28 mouse cellular contexts compared by ENCODE assay signal in genomic region chr12:77143958-77144357, GRCm38 (mm10).
DNase-seq lines count a peak whose midpoint lies in the region; TF ChIP-seq lines count a peak whose summit lies in the region.
"Had no signal": no experiment of that assay in that cellular context is flagged by ENCODE, and none has a peak within 500 bp of the region (broad histone marks: within the 10 kb centered on the region; RNA-seq: fewer than 3 reads in every experiment).

No protein-coding gene starts in this region.

- TF ChIP-seq EP300 in CH12.LX (IDR thresholded peaks at IDR 0.05; ENCODE audit: low read length): no peak

- H3K9me3 ChIP-seq in heart, embryonic 10.5 days: no peaks in the 10 kb centered on the region
- no peaks in the 10 kb centered on the region for H3K9me3 ChIP-seq in CH12.LX (replicated peaks; ENCODE audit: low read length)
- H3K9me3 ChIP-seq: embryonic facial prominence, embryonic 13.5 days; forebrain, embryonic 12.5 days; heart, embryonic 13.5 days; kidney, embryonic 15.5 days; liver, embryonic 12.5 days; midbrain, embryonic 13.5 days; neural tube, embryonic 13.5 days; stomach, embryonic 15.5 days had no signal

- no peak overlapping the region for H3K27ac ChIP-seq in heart, embryonic 10.5 days
- H3K27ac ChIP-seq in CH12.LX (ENCODE audit: insufficient read depth, low read depth): peak overlapping the region; percentile 38
- H3K27ac ChIP-seq: embryonic facial prominence, embryonic 13.5 days; forebrain, embryonic 12.5 days; heart, embryonic 13.5 days; kidney, embryonic 15.5 days; layer of hippocampus, adult 2 months; liver, embryonic 12.5 days; macrophage; midbrain, embryonic 13.5 days; neural tube, embryonic 13.5 days; stomach, embryonic 15.5 days had no signal

- H3K79me2 ChIP-seq in CH12.LX (replicated peaks; ENCODE audit: control insufficient read depth, extremely low read depth, insufficient read depth, poor library complexity, severe bottlenecking): no peaks in the 10 kb centered on the region

- TF ChIP-seq CTCF in CH12.LX (conservative IDR thresholded peaks at IDR 0.05 in 1 of 2, IDR thresholded peaks at IDR 0.05 in 1 of 2; ENCODE audit: low read depth in 2 of 2, low read length in 2 of 2): no peak

- no peak for TF ChIP-seq POLR2A in CH12.LX (IDR thresholded peaks at IDR 0.05; ENCODE audit: low read depth, low read length)

- TF ChIP-seq RAD21 in CH12.LX (IDR thresholded peaks at IDR 0.05; ENCODE audit: low read depth, low read length): no peak

- no peaks in the 10 kb centered on the region for H3K27me3 ChIP-seq in heart, embryonic 10.5 days (ENCODE audit: insufficient read depth, poor library complexity, severe bottlenecking)
- no peaks in the 10 kb centered on the region for H3K27me3 ChIP-seq in CH12.LX (replicated peaks)
- H3K27me3 ChIP-seq: forebrain, embryonic 12.5 days; heart, embryonic 13.5 days; kidney, embryonic 15.5 days; liver, embryonic 12.5 days; midbrain, embryonic 13.5 days; neural tube, embryonic 13.5 days; stomach, embryonic 15.5 days had no signal

- DNase-seq in adrenal gland, postnatal 36 days: peak; percentile 7 to 36
- DNase-seq in adrenal gland, postnatal 4 days (ENCODE audit: low spot score in 2 of 2): no peak
- DNase-seq in heart, embryonic 10.5 days (ENCODE audit: low spot score): peak; percentile 19
- no peak for DNase-seq in heart, postnatal 4 days
- no peak for DNase-seq in CH12.LX (ENCODE audit: extremely low read depth)
- DNase-seq in layer of hippocampus, adult 9-11 months: no peak
- no peak for DNase-seq in cerebellum, adult 8-10 months
- DNase-seq: cerebellum, adult 9-10 months; cerebellum, postnatal 36 days; forebrain, postnatal 0 days; gastrocnemius, postnatal 10 days; heart, postnatal 10 days; kidney, adult 18-20 months; kidney, postnatal 36 days; left cerebral cortex, postnatal 4 days; liver, postnatal 0 days; right cerebral cortex, postnatal 14 days had no signal

- H3K9ac ChIP-seq in CH12.LX (ENCODE audit: insufficient read depth, low read depth): no peak overlapping the region
- H3K9ac ChIP-seq: embryonic facial prominence, embryonic 13.5 days; forebrain, embryonic 12.5 days; forebrain, postnatal 0 days; heart, embryonic 13.5 days; kidney, embryonic 15.5 days; liver, embryonic 12.5 days; liver, postnatal 0 days; midbrain, embryonic 13.5 days; neural tube, embryonic 13.5 days; stomach, embryonic 15.5 days had no signal

- in situ Hi-C loops in CH12.LX (cut with MboI; ENCODE audit: low pct_ligation_motif_present, low pct_unique_long_range_greater_than_20kb, low sequenced_read_pairs): loop anchor here (10.0 kb wide), 1 partner anchor 91 kb away; the partner anchor contains the start of gene Fut8

- H3K4me3 ChIP-seq in heart, embryonic 10.5 days: no peak overlapping the region
- H3K4me3 ChIP-seq in CH12.LX (replicated peaks in 1 of 3; ENCODE audit: low read depth in 2 of 3, low read length in 2 of 3, poor library complexity in 1 of 3): no peak overlapping the region
- H3K4me3 ChIP-seq: embryonic facial prominence, embryonic 13.5 days; erythroblast, embryonic 14.5 days; forebrain, embryonic 12.5 days; heart, embryonic 13.5 days; kidney, embryonic 15.5 days; layer of hippocampus, adult 2 months; liver, embryonic 12.5 days; midbrain, embryonic 13.5 days; neural tube, embryonic 13.5 days; stomach, embryonic 15.5 days had no signal

- H3K4me2 ChIP-seq in CH12.LX (ENCODE audit: insufficient read depth, low read depth, poor library complexity, severe bottlenecking): peak overlapping the region; percentile 31
- H3K4me2 ChIP-seq: embryonic facial prominence, embryonic 13.5 days; forebrain, embryonic 12.5 days; heart, embryonic 13.5 days; kidney, embryonic 15.5 days; midbrain, embryonic 13.5 days; neural tube, embryonic 13.5 days; stomach, embryonic 15.5 days had no signal

- WGBS in heart, embryonic 10.5 days: 67% methylated on average over 3 of the region's 3 CpGs

- H3K36me3 ChIP-seq in heart, embryonic 10.5 days: no peaks in the 10 kb centered on the region
- H3K36me3 ChIP-seq in CH12.LX (replicated peaks in 1 of 2; ENCODE audit: control insufficient read depth in 1 of 2, insufficient read depth in 1 of 2, low read length in 1 of 2): no peaks in the 10 kb centered on the region
- H3K36me3 ChIP-seq: embryonic facial prominence, embryonic 13.5 days; forebrain, embryonic 12.5 days; heart, embryonic 13.5 days; kidney, embryonic 15.5 days; liver, embryonic 12.5 days; midbrain, embryonic 13.5 days; neural tube, embryonic 13.5 days; stomach, embryonic 15.5 days had no signal

- dilution Hi-C loops in CH12.LX (cut with MboI; ENCODE audit: extremely low pct_ligation_motif_present, extremely low pct_unique_long_range_greater_than_20kb, low sequenced_read_pairs): no loop called here

- peaks cover 11% of the 10 kb centered on the region for H3K4me1 ChIP-seq in heart, embryonic 10.5 days
- H3K4me1 ChIP-seq in CH12.LX (ENCODE audit: control insufficient read depth in 1 of 2, insufficient read depth in 2 of 2): peaks cover 32 to 84% of the 10 kb centered on the region in 2 experiments
- H3K4me1 ChIP-seq: embryonic facial prominence, embryonic 13.5 days; forebrain, embryonic 12.5 days; kidney, embryonic 15.5 days; midbrain, embryonic 13.5 days; neural tube, embryonic 13.5 days; stomach, embryonic 15.5 days had no signal

TF ChIP-seq in CH12.LX, 34 proteins besides CTCF, POLR2A, EP300 and RAD21:
- no peak for TF ChIP-seq NRF1 (IDR thresholded peaks at IDR 0.05; ENCODE audit: low read depth, low read length)
- no peak for TF ChIP-seq POLR2AphosphoS2 (IDR thresholded peaks at IDR 0.05; ENCODE audit: low read depth, low read length)
- TF ChIP-seq TCF12 (IDR thresholded peaks at IDR 0.05; ENCODE audit: low read depth, low read length): no peak
- TF ChIP-seq MAZ (IDR thresholded peaks at IDR 0.05; ENCODE audit: low read depth, low read length): no peak
- TF ChIP-seq JUN (IDR thresholded peaks at IDR 0.05; ENCODE audit: insufficient read depth, low read depth, low read length): no peak
- no peak for TF ChIP-seq MEF2A (IDR thresholded peaks at IDR 0.05; ENCODE audit: borderline replicate concordance, low read depth, low read length)
- TF ChIP-seq CHD2 (IDR thresholded peaks at IDR 0.05; ENCODE audit: low read length): no peak
- no peak for TF ChIP-seq E2F4 (IDR thresholded peaks at IDR 0.05; ENCODE audit: insufficient replicate concordance, low read depth, low read length)
- no peak for TF ChIP-seq USF2 (conservative IDR thresholded peaks at IDR 0.05; ENCODE audit: low read depth, low read length)
- TF ChIP-seq CHD1 (IDR thresholded peaks at IDR 0.05; ENCODE audit: low read depth, low read length): no peak
- TF ChIP-seq PAX5 (IDR thresholded peaks at IDR 0.05; ENCODE audit: low read length): no peak
- TF ChIP-seq MYC (IDR thresholded peaks at IDR 0.05; ENCODE audit: low read depth, low read length): no peak
- TF ChIP-seq IRF4 (IDR thresholded peaks at IDR 0.05; ENCODE audit: low read depth, low read length): no peak
- no peak for TF ChIP-seq ELF1 (IDR thresholded peaks at IDR 0.05; ENCODE audit: low read depth, low read length)
TF ChIP-seq in CH12.LX: peak in this region for 0.

Comparison
In these comparisons a context has a peak if more than half of its experiments do, and no peak if none do; other contexts are left out.
1. DNase-seq: peak in adrenal gland, postnatal 36 days (2 of 2) and heart, embryonic 10.5 days (single experiment); none in adrenal gland, postnatal 4 days (0 of 2), heart, postnatal 4 days (single experiment), CH12.LX (single experiment), layer of hippocampus, adult 9-11 months (single experiment) and cerebellum, adult 8-10 months (single experiment).